Mouse (Mus musculus) gonadal fat pad, adult 2 months (tissue): ENCODE measurements around the gene Pi4ka. TPM values are rescaled to one million over a fixed set of nuclear protein-coding genes. Genes with fewer than 3 reads are reported as not detected.

Experiments
- DNase-seq: peaks from one replicate; pipeline ENCODE4 v3.0.0-alpha.2; 2012; ENCODE audit warnings: low read depth
- polyA plus RNA-seq: library from polyadenylated mRNA; depleted of rRNA; stranded (reverse); fragments of >200 nt; gene quantifications from 2 replicates; pipeline ENCODE4 v1.2.3, GENCODE M21; 2012

The Pi4ka gene
- polyA plus RNA-seq, 1 experiment = 69.0 TPM

GRCm38 (mm10) chr16:17275721-17276120 is 130.4 kb downstream of the Pi4ka start, which contains the start of gene Tmem191c:
Tmem191c (plus strand) TSS chr16:17276077.
- no peak for DNase-seq

GRCm38 (mm10) chr16:17271856-17272255 is 134.3 kb downstream of the Pi4ka start:
- no peak for DNase-seq

- DNase-seq = no peak
These were observed 135.0 kb downstream of the Pi4ka start for GRCm38 (mm10) chr16:17271124-17271523.

GRCm38 (mm10) chr16:17269872-17270271 is 136.2 kb downstream of the Pi4ka start:
- DNase-seq = no peak

- DNase-seq = no peak
These were observed 138.2 kb downstream of the Pi4ka start for GRCm38 (mm10) chr16:17267937-17268336.

GRCm38 (mm10) chr16:17266113-17266512 is 140.0 kb downstream of the Pi4ka start:
- no peak for DNase-seq

- DNase-seq = no peak
These were observed 144.8 kb downstream of the Pi4ka start for GRCm38 (mm10) chr16:17261341-17261740.

- no peak for DNase-seq
These were observed 147.2 kb downstream of the Pi4ka start for GRCm38 (mm10) chr16:17258917-17259316.

- DNase-seq = no peak
These were observed 148.7 kb downstream of the Pi4ka start for GRCm38 (mm10) chr16:17257359-17257821.

- no peak for DNase-seq
These were observed 150.8 kb downstream of the Pi4ka start for GRCm38 (mm10) chr16:17255270-17255669.

- DNase-seq = no peak
These were observed 152.0 kb downstream of the Pi4ka start for GRCm38 (mm10) chr16:17254005-17254597.

GRCm38 (mm10) chr16:17252841-17253240 is 153.3 kb downstream of the Pi4ka start:
- DNase-seq = no peak

- no peak for DNase-seq
These were observed 153.9 kb downstream of the Pi4ka start for GRCm38 (mm10) chr16:17252086-17252726.

- no peak for DNase-seq
These were observed 154.6 kb downstream of the Pi4ka start for GRCm38 (mm10) chr16:17251539-17251938.

- DNase-seq = no peak
These were observed 157.0 kb downstream of the Pi4ka start for GRCm38 (mm10) chr16:17249135-17249534.

GRCm38 (mm10) chr16:17247727-17248126 is 158.4 kb downstream of the Pi4ka start:
- DNase-seq = no peak

- DNase-seq = no peak
These were observed 161.1 kb downstream of the Pi4ka start for GRCm38 (mm10) chr16:17244996-17245395.

GRCm38 (mm10) chr16:17243731-17244130 is 162.4 kb downstream of the Pi4ka start:
- no peak for DNase-seq

GRCm38 (mm10) chr16:17239409-17239808 is 166.7 kb downstream of the Pi4ka start:
- no peak for DNase-seq

- DNase-seq = no peak
These were observed 168.5 kb downstream of the Pi4ka start for GRCm38 (mm10) chr16:17237634-17238033.

- peak; percentile 87 for DNase-seq
These were observed 171.0 kb downstream of the Pi4ka start for GRCm38 (mm10) chr16:17234916-17235665.

GRCm38 (mm10) chr16:17234499-17234895 is 171.6 kb downstream of the Pi4ka start:
- DNase-seq = no peak
